Mouse (Mus musculus) gastrocnemius, adult 8-10 months (tissue): ENCODE data around the gene Phf8. TPM values are rescaled to one million over a fixed set of nuclear protein-coding genes. Genes with fewer than 3 reads are reported as not detected.
"Not testable (repeated sequence)": the region's sequence is repeated elsewhere in the genome, so short reads cannot be mapped to it uniquely, and the experiment has no call there.

Source experiments
- DNase-seq, 2 experiments: peaks; one replicate each; pipeline ENCODE4 v3.0.0; 2022; ENCODE audit warnings: low spot score in 2 of 2
- total RNA-seq, 4 experiments: library from RNA; stranded (reverse); gene quantifications; 2 replicates each; pipeline ENCODE4 v1.2.4; 2022

Phf8 gene
- total RNA-seq, result 1 to 10 TPM; 7.2 to 9.9 (median 8.1) TPM

DNA sequence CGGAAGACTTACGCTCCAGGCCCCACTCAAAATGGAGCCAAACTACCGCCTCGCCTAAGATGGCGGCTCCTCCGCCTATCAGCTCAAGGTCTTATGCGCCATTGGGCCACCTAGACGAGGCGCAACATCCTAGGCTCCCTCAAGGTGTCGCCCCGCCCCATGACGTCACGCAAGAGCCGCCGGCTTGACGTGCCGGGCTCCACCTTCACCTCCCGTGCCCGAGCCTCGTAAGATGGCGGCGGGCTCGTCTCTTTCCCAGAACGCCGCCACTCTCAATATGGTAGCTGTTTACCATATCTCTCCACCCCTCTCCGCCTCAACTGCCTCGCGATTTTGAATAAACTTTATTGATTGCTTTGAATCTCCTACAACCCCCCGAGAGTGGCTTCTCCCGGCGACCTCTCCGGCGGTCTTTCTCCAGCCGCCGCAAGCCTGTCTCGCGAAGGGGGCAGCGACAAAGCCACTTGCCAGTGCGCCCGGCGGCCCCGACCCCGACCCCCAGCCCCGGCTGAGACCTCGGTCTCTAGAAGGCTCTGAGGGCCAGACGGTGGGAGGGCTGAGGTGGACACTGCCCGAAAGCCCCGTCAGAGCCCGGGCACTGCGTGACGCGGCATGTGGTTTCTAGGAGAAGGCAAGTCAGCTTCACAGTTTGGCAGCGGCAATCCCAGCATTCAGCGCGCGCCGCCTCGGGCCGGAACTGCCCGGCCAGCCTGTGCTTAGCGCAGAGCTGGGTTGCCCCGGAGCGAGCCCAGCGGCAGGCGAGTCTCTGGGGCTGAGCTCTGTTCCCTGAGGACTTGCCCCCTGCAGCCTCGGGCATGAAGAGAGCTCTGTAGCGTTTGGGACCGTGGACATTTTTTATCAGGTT is at the start of gene Phf8:
Gene Phf8, plus strand, starts transcription at position 215 of the 865 bp plus-strand sequence.
- peak; percentile 90 to 93 for DNase-seq

DNA sequence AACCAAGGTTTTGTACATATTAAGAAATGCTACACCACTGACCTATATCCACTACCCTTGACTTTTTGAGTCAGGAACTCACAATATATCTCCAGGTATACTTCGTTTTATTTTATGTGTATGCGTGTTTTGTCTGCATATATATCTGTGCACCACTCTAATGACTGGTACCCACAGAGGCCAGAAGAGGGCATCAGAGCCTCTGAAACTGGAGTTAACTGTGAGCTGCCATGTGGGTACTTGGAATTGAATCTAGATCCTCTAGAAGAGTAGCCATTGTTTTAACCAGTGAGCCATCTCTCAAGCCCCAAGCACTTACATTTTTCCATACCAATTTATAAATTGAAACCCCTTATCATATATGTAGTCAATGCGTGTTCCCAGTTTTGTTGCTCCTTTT is 32.3 kb upstream of the Phf8 start:
- DNase-seq, result no peak

DNA sequence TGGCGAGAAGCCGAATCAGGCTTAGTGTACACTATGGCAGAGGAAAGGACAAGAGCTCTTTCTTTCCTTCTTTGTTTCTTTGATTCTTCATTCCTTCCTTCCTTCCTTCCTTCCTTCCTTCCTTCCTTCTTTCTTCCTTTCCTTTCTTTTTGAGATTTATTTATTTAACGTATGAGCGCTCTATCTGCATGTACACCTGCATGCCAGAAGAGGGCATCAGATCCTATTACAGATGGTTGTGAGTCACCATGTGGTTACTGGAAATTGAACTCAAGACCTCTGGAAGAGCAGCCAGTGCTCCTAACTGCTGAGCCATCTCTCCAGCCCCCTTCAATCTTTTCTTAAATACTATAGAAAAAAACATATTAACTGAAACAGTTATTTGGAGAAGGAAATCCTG is 27.2 kb upstream of the Phf8 start:
- not testable (repeated sequence) for DNase-seq

DNA sequence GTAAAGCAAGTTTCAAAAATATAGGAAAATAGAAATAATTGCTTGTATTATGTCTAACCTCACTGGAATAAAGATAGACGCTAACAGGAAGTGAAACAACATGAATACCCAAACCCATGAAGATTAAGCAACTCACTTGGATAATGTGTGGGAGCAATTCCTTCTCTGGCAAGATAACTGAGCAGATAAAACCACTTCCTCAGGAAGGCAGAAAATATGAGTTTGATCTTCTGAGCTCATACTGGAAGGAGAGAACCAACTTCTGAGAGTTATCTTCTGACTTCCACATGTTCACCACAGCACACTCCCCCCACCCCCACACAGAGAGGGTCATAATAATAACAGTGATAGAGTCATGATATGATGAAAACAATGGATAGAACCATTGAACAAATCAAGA is 23.9 kb upstream of the Phf8 start:
- DNase-seq, result no peak

DNA sequence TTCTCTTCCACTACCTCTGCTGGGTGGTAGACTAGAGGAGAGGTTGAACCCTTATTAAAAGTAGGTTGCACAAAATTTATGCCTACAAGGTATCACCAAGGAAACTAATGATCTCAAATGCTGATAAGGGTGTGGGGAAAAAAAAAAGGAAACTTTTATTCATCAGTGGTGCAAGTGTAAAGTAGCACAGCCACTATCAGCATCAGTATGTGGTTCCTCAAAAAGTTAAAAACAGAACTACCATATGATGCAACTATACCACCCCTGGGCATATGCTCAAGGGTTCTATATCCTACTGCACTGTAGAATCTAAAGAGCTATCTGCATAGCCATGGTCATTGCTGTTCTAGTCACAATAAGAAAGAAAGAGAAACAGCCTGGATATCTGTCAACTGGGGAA is 11.9 kb upstream of the Phf8 start:
- no peak for DNase-seq

DNA sequence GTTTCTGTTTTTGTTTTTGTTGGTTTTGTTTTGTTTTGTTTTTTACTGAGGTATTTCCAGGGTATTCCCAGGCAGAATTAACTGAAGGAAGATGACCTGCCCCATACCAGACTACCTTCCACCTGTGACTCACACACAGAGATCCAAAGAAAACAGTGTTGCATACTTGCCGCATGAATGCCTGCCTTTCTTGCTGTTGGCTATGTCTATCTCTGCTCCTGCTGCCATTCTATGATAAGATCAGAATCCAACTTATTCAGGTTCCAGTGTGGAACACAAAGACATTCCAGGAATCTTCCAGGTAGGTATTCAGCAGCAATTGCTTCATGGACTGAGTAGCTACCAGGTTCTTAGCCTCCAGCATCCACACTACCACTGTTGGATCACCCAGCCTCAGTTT is 10.6 kb upstream of the Phf8 start:
- no peak for DNase-seq

DNA sequence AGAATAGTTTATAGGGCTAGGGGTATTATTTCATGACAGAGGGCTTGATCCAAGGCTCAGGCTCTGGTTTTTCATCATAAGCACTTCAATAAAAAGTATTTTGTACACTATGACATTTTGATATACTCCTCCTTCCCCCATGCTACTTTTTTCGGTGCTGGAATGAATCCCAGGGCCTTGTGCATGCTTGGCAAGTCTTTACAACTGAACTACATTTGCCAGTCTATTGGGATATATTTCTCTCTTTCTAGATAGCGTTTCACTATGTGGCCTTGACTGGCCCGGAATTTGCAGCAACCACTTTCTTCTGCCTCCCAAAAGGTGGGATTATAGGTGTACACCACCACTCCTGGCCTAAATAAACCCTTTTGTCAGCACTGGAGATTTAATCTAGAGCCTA is 7.4 kb upstream of the Phf8 start:
- no peak for DNase-seq

DNA sequence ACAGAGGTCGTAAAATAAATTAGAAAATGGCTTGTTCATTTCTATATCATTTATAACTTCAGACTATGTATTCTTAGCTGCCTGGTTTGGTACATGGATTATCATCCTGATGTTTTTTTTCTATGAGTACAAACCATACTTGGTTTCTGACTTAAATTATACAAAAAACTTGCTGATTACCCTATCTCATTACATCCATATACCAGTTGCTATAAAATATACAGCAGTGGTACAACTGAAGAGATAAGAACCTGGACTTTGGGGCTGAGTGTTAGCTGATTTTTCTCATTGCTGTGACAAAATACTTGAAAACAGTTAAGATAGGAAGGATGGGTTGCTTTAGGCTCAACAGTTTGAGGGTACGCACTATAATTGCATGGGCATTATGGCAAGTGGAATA is 6.8 kb upstream of the Phf8 start:
- no peak for DNase-seq

DNA sequence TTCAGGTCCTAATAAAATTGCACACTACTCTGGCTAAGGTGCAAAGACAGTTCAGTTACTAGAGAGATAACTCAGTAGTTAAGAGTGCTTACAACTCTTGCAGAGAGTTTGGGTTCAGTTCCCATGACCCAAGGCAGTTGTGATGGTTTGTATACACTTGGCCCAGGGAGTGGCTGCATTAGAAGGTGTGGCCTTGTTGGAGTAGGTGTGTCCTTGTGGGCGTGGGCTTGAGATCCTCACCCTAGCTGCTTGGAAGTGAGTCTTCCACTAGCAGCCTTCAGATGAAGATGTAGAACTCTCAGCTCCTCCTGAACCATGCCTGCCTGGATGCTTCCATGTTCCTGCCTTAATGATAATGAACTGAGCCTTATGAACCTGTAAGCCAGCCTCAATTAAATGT is 2.3 kb upstream of the Phf8 start:
- no peak for DNase-seq

DNA sequence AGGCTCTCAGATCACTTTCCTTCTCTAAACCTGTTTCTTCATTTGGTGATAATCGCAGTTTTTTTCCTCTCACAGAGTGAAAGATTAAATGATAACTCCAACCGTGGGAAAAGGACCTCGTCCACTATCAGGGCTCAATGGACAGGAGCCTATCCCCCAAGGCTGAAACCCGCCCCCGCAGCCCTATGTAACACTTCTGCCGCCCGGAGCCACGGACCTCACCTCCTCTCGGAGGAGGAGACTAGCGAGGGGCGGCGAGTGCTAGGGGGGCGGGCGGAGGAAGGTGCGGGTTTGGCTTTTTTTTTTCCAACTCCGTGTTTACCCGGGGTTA is 380 bp upstream of the Phf8 start:
- no peak for DNase-seq

DNA sequence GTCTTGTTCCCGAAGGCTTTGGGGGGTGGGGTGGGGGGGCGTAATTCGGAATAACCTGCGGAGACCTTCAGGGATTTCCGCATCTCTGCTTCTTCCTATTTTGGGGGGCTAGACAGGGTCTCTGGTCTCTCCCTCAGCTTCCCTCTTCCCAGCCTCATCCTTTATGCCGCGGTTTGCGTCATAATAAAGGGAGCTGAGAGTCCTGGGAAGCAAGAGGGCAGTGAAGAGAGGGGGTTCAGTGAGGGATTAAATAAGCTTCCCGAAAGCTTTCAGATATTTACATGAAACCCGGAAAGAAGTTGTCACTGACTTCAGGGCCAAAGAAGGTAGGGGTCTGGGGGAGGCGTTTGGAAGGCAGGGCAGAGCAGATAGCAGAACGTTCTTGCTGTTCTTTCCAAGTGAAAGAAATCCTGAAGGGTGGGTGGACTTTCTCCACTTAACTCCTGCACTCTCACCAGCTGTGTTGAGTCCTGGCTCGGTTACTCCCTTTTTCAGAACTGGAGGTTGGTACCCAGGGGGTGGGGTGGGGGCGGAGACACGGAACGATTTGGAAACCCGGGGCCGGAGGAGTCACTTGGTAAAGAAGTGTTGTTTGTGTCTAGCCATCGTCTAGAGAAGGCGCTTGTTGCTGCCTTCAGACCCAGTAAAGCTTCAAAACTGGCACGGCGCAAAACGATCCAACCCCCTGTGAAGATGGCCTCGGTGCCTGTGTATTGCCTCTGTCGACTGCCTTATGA is 1.5 kb downstream of the Phf8 start:
- peak in 1 of 2 experiments; percentile 2 for DNase-seq

DNA sequence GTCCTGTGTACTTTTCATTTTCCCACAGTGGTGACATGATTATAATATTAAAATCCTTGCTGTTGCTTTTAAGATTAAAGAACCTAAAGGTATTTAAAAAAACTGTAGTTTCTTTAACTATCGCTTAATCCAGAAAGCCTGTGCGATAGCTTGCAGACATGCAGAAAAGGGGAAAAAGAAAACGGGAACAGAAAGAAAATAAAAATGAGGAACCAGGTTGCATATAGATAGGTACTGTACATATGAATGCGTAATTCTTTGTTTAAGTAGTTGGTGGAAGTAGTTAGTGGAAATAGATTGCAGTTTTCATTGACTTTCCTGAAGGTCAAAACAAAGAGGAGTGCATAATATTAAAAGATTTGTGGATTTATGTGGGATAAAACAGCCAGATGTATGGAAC is 32.9 kb downstream of the Phf8 start:
- no peak for DNase-seq

DNA sequence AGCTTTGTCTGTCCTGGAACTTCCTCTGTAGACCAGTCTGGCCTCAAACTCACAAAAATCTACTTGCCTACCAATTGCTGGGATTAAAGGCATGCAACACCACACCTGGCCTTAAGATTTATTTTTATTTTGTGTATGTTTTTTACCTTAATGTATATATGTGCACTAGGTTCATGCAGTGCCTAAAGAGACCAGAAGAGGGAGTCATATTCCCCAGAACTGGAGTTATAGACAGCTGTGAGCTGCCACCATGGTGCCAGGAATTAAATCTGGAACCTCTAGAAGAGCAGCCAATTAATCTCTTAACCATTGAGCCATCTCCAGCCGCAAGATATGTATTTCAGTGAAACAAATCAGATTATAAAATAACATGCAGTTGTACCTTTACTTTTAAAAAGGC is 54.7 kb downstream of the Phf8 start:
- DNase-seq, result no peak

DNA sequence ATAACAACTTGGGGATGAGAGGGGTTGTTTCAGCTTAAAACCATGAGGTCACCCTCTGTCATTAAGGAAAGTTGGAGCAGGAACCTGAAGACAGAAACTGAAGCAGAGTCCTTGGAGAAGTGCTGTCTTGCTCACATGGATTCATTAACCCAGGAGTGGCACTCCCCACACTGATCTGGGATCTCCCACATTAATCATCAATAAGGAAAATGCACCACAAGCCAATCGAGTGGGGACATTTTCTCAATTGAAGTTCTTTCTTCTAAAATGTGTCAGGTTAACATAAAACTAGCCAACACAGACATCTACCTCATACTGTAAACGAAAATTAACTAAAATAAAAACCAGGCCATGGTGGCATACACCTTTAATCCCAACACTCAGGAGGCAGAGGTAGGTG is 122.9 kb downstream of the Phf8 start:
- DNase-seq, result no peak

DNA sequence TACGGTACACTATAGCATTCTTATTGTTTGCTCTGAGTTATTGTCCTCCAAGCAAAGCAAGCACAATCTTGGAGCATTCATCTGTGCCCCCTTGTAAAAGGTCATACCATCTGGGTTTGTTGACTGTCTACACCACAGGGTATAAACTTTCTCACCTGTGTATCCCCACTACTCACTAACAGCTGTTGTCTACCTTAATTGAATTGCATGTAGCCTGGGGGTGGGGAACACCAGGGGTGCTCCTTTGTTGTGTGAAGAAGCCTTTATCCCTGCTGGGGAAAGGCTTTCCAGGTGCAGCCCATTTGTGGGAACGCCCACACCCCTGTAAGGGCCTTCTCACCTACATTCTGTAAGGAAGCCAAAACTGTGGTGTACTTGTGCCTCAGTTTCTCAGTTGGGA is 133.3 kb downstream of the Phf8 start:
- DNase-seq, result no peak

DNA sequence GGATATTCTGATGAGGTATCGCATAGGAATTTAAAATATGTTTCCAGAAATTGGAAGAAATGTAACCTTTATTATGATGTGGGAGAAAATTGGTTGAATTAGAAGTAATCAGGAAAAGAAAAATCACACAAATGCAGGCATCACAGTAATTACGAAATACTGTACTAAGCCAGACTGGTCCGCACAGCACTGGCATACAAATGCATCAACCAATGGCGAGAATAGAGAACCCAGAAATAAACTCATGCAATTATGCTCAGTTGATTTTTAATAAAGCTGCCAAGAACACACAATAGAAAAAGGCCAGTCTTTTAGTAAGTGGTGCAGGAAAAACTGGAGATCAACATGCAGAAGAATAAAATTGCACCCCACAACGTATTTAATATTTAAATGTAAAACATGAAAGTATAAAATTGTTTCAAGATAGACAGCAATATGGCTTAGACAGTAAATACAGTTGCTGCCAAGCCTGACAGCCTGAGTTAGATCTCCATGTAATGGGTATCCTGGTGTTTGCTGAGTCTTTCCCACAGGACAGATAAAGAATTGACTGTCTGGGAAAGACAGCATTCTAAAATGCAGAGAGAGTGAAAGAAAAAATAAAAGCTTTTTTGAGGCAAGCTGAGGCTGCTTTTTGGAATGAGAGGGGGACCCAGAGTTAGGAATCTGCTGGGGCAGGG is 154.2 kb downstream of the Phf8 start:
- DNase-seq, result no peak

Other genes starting within 250 kb of the Phf8 start
- 10 to 100 TPM; 11.6 to 14.2 (median 11.7) TPM for gene Fam120c, start 176.5 kb upstream of the Phf8 start, total RNA-seq